Mouse (Mus musculus): Measurements from ENCODE around the gene Lrit3.

DNA sequence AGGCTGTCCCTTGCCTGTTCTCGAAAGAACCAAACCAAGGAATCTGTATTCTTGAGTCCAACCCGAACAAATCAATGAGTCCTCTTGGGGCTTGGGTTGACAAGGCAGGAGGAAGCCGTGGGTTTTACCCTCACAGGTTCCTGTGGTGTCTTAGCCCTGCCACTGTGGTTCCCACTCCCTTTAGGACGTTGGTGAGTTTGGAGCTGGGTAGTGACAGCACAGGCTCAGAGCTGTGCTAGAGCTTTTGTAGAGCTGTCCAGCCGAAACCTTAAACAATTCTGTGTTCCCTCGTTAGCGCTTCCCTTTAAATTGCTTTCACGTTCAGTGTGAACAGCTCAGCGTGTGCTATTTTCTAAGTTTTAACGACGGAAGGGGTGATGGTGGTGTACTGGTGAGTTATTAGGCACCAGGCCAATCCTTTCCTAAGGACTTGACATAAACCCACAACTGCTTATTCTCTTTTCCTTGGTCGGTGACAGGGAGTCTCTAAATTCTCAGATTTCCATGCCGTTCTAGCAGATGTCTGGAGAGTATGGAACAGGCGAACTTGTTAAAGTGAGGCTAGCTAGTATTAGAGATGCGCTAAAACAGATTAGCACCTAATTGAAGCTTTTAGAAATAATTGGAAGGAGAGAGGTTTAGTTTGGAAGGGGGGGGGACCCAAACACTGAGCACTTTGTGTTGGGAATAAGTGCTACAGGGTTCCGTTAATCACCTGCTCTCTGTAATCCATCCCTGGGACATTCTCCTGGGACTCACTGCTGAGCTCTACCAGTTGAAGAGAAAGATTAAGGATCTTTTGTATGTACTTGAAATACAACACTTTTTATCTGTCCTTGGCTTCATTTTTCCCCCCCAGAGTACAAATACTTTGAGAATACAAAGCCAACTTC is 65.3 kb downstream of the Lrit3 start:
- TF ChIP-seq CTCF (IDR thresholded peaks at IDR 0.05; ENCODE audit: low read depth, low read length) (no peak), POLR2A (IDR thresholded peaks at IDR 0.05; ENCODE audit: borderline replicate concordance, low read depth, low read length) (no peak)

Measured in bone marrow macrophage, adult 2 months (primary cell).